Mouse (Mus musculus): ENCODE results near the gene Tie1. TPM values are rescaled to one million over a fixed set of nuclear protein-coding genes. Genes with fewer than 3 reads are reported as not detected.

Tie1 gene
- polyA plus RNA-seq, 1 experiment from 2014 or later: 45.6 TPM

GRCm38 (mm10) chr4:118500792-118501191 lies 10.9 kb upstream of the Tie1 start:
- H3K27me3 ChIP-seq (ENCODE audit: insufficient read depth, low read length): no peaks in the 10 kb centered on the region
- no peaks in the 10 kb centered on the region for H3K4me1 ChIP-seq (replicated peaks; ENCODE audit: insufficient read depth, low read length)
- ATAC-seq (replicated peaks; ENCODE audit: low FRiP score, low read depth) (no peak), DNase-seq (ENCODE audit: low spot score) (no peak)
- H3K4me3 ChIP-seq (replicated peaks; ENCODE audit: low read depth, low read length): no peak overlapping the region
- H3K9ac ChIP-seq (ENCODE audit: low read depth, low read length): no peak overlapping the region
- no peaks in the 10 kb centered on the region for H3K36me3 ChIP-seq (ENCODE audit: insufficient read depth, low read length)
- no peak overlapping the region for H3K4me2 ChIP-seq (ENCODE audit: low read length)
- H3K27ac ChIP-seq: no peak overlapping the region
- WGBS: 66% methylated on average over 9 of the region's 9 CpGs
- H3K9me3 ChIP-seq (replicated peaks; ENCODE audit: low read length): no peaks in the 10 kb centered on the region
- no peak for TF ChIP-seq CTCF (IDR thresholded peaks at IDR 0.05; ENCODE audit: low read depth)

- no peak for TF ChIP-seq CTCF (IDR thresholded peaks at IDR 0.05; ENCODE audit: low read depth)
- no peak for ATAC-seq (replicated peaks; ENCODE audit: low FRiP score, low read depth)
- Histone ChIP-seq H3K9me3 (replicated peaks; ENCODE audit: low read length) (no peaks in the 10 kb centered on the region), H3K36me3 (ENCODE audit: insufficient read depth, low read length) (no peaks in the 10 kb centered on the region), H3K9ac (ENCODE audit: low read depth, low read length) (no peak overlapping the region), H3K4me1 (replicated peaks; ENCODE audit: insufficient read depth, low read length) (no peaks in the 10 kb centered on the region), H3K4me3 (replicated peaks; ENCODE audit: low read depth, low read length) (no peak overlapping the region), H3K27ac (no peak overlapping the region), H3K27me3 (ENCODE audit: insufficient read depth, low read length) (no peaks in the 10 kb centered on the region), H3K4me2 (ENCODE audit: low read length) (no peak overlapping the region)
- WGBS: 27% methylated on average over 6 of the region's 6 CpGs
- DNase-seq (ENCODE audit: low spot score): no peak
These were observed 10.4 kb upstream of the Tie1 start for GRCm38 (mm10) chr4:118500171-118500724.

- Histone ChIP-seq H3K9me3 (replicated peaks; ENCODE audit: low read length) (no peaks in the 10 kb centered on the region), H3K4me1 (replicated peaks; ENCODE audit: insufficient read depth, low read length) (no peaks in the 10 kb centered on the region), H3K4me3 (replicated peaks; ENCODE audit: low read depth, low read length) (no peak overlapping the region), H3K27ac (no peak overlapping the region), H3K4me2 (ENCODE audit: low read length) (no peak overlapping the region), H3K9ac (ENCODE audit: low read depth, low read length) (no peak overlapping the region), H3K27me3 (ENCODE audit: insufficient read depth, low read length) (no peaks in the 10 kb centered on the region), H3K36me3 (ENCODE audit: insufficient read depth, low read length) (no peaks in the 10 kb centered on the region)
- ATAC-seq (replicated peaks; ENCODE audit: low FRiP score, low read depth): no peak
- WGBS: 83% methylated on average over 10 of the region's 10 CpGs
- no peak for TF ChIP-seq CTCF (IDR thresholded peaks at IDR 0.05; ENCODE audit: low read depth)
- no peak for DNase-seq (ENCODE audit: low spot score)
These were observed 600 bp upstream of the Tie1 start for GRCm38 (mm10) chr4:118490461-118490860.

GRCm38 (mm10) chr4:118476773-118477530 lies 12.9 kb downstream of the Tie1 start:
- 50% methylated on average over 15 of the region's 15 CpGs for WGBS
- Histone ChIP-seq H3K4me2 (ENCODE audit: low read length) (no peak overlapping the region), H3K9me3 (replicated peaks; ENCODE audit: low read length) (no peaks in the 10 kb centered on the region), H3K9ac (ENCODE audit: low read depth, low read length) (no peak overlapping the region), H3K36me3 (ENCODE audit: insufficient read depth, low read length) (no peaks in the 10 kb centered on the region), H3K27ac (no peak overlapping the region), H3K27me3 (ENCODE audit: insufficient read depth, low read length) (no peaks in the 10 kb centered on the region), H3K4me3 (replicated peaks; ENCODE audit: low read depth, low read length) (no peak overlapping the region), H3K4me1 (replicated peaks; ENCODE audit: insufficient read depth, low read length) (no peaks in the 10 kb centered on the region)
- no peak for DNase-seq (ENCODE audit: low spot score)
- TF ChIP-seq CTCF (IDR thresholded peaks at IDR 0.05; ENCODE audit: low read depth): no peak
- no peak for ATAC-seq (replicated peaks; ENCODE audit: low FRiP score, low read depth)

GRCm38 (mm10) chr4:118472687-118473086 lies 17.2 kb downstream of the Tie1 start:
- TF ChIP-seq CTCF (IDR thresholded peaks at IDR 0.05; ENCODE audit: low read depth): no peak
- Histone ChIP-seq H3K9me3 (replicated peaks; ENCODE audit: low read length) (no peaks in the 10 kb centered on the region), H3K4me3 (replicated peaks; ENCODE audit: low read depth, low read length) (no peak overlapping the region)

GRCm38 (mm10) chr4:118471281-118471680 lies 18.6 kb downstream of the Tie1 start:
- Histone ChIP-seq H3K4me1 (replicated peaks; ENCODE audit: insufficient read depth, low read length) (no peaks in the 10 kb centered on the region), H3K4me3 (replicated peaks; ENCODE audit: low read depth, low read length) (no peak overlapping the region), H3K27me3 (ENCODE audit: insufficient read depth, low read length) (no peaks in the 10 kb centered on the region), H3K9ac (ENCODE audit: low read depth, low read length) (no peak overlapping the region), H3K4me2 (ENCODE audit: low read length) (no peak overlapping the region), H3K36me3 (ENCODE audit: insufficient read depth, low read length) (no peaks in the 10 kb centered on the region), H3K9me3 (replicated peaks; ENCODE audit: low read length) (no peaks in the 10 kb centered on the region), H3K27ac (no peak overlapping the region)
- no peak for TF ChIP-seq CTCF (IDR thresholded peaks at IDR 0.05; ENCODE audit: low read depth)
- ATAC-seq (replicated peaks; ENCODE audit: low FRiP score, low read depth) (no peak), DNase-seq (ENCODE audit: low spot score) (no peak)
- 46% methylated on average over 6 of the region's 6 CpGs for WGBS

More at GRCm38 (mm10) chr4:118472687-118473086, 17.2 kb downstream of the Tie1 start:
- no peaks in the 10 kb centered on the region for H3K27me3 ChIP-seq (ENCODE audit: insufficient read depth, low read length)
- WGBS: 85% methylated on average over 11 of the region's 11 CpGs
- H3K27ac ChIP-seq: no peak overlapping the region
- DNase-seq (ENCODE audit: low spot score): no peak
- H3K4me2 ChIP-seq (ENCODE audit: low read length): no peak overlapping the region
- H3K9ac ChIP-seq (ENCODE audit: low read depth, low read length): no peak overlapping the region
- no peak for ATAC-seq (replicated peaks; ENCODE audit: low FRiP score, low read depth)
- no peaks in the 10 kb centered on the region for H3K4me1 ChIP-seq (replicated peaks; ENCODE audit: insufficient read depth, low read length)
- H3K36me3 ChIP-seq (ENCODE audit: insufficient read depth, low read length): no peaks in the 10 kb centered on the region
